Mouse (Mus musculus): Measurements from ENCODE around the gene Vmn2r13.
"Not testable (repeated sequence)": the region's sequence is repeated elsewhere in the genome, so short reads cannot be mapped to it uniquely, and the experiment has no call there.

Vmn2r13 gene

GRCm38 (mm10) chr5:109192099-109192498 lies at the start of gene Vmn2r13:
Gene Vmn2r13, minus strand, starts transcription at chr5:109192199.
- DNase-seq, result not testable (repeated sequence)

GRCm38 (mm10) chr5:109224608-109225007 lies 32.6 kb upstream of the Vmn2r13 start, which contains the start of gene Vmn2r14:
Gene Vmn2r14, minus strand, starts transcription at chr5:109224708.
- DNase-seq, result no peak

- DNase-seq, result not testable (repeated sequence)
Measured at GRCm38 (mm10) chr5:109166851-109167250, 25.1 kb downstream of the Vmn2r13 start.

- DNase-seq, result no peak
Measured at GRCm38 (mm10) chr5:109160121-109160520, 31.9 kb downstream of the Vmn2r13 start.

GRCm38 (mm10) chr5:109159576-109159975 lies 32.4 kb downstream of the Vmn2r13 start:
- DNase-seq, result not testable (repeated sequence)

- not testable (repeated sequence) for DNase-seq
Measured at GRCm38 (mm10) chr5:109158488-109159485, 33.2 kb downstream of the Vmn2r13 start.

- peak in 1 of 2 experiments; percentile 5 for DNase-seq
Measured at GRCm38 (mm10) chr5:109139546-109139945, 52.5 kb downstream of the Vmn2r13 start.

GRCm38 (mm10) chr5:109136731-109137130 lies 55.3 kb downstream of the Vmn2r13 start:
- no peak for DNase-seq
